Mouse (Mus musculus): ENCODE measurements at regions not wholly inside any gene's neighbourhood (a gene's known extent, or its start where the extent isn't known, plus 50 kb on each side); places are given as distances from the start of the nearest gene placed in this dataset.

GRCm38 (mm10) chr17:45221625-45222024 is 211.9 kb downstream of the Cdc5l start:
- TF ChIP-seq CTCF (IDR thresholded peaks at IDR 0.05; ENCODE audit: control insufficient read depth, insufficient read depth, insufficient read length) = no peak
- TF ChIP-seq MYOG (IDR thresholded peaks at IDR 0.05; ENCODE audit: control insufficient read depth, extremely low read depth, insufficient read length) = no peak
- no peak for TF ChIP-seq USF1 (IDR thresholded peaks at IDR 0.05; ENCODE audit: low read depth)
